Mouse (Mus musculus): ENCODE measurements at regions not wholly inside any gene's neighbourhood (a gene's known extent, or its start where the extent isn't known, plus 50 kb on each side); places are given as distances from the start of the nearest gene placed in this dataset.

GRCm38 (mm10) chr2:166236102-166236501, 80.6 kb upstream of the Sulf2 start:
- peak in 1 of 2 experiments; percentile 52 for DNase-seq (ENCODE audit: low spot score in 2 of 2)

- DNase-seq (ENCODE audit: low spot score in 2 of 2) = no peak
These were observed 79.2 kb upstream of the Sulf2 start for GRCm38 (mm10) chr2:166234579-166235212.

GRCm38 (mm10) chr2:166233246-166233645, 77.8 kb upstream of the Sulf2 start:
- DNase-seq (ENCODE audit: low spot score in 2 of 2) = no peak

DNA sequence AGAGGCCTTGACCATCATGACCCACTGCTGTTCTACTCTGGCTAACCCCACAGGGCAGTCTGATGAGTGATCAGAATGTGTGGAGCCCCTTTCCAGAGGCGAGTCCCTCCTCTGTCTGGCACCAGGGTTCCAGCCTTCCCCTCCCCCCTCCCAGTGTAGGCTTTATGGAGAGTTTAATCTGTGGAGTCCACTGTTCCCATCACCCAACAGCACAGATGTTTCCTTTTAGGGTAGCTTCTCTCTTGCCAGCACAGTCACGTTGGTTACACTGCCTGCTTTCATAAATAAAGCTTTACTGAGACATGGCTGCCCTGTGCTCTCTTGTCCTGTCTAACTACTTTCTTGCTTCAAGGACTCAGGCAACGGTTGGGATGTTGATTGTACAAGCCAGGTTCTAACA, 76.9 kb upstream of the Sulf2 start:
- DNase-seq (ENCODE audit: low spot score in 2 of 2) = no peak

DNA sequence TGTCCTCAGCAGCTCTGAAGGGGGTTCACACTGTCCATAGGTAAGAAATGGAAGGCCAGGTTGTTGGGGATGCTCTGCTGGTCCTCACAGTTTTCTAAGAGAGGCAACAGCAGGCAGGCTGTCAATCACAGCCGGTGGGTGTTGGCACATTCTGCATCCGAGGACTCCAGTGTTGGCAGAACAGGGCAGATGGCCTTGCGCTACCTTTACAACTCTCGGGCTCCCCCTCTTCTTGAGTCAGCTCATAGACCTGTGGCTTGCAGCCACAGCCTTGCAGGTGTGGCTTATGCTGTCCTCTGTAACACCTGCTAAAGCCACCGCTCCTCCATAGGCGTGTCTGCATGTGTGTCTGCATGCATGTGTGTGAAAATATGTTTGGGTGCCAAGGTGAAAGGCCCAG, 75.2 kb upstream of the Sulf2 start:
- no peak for DNase-seq (ENCODE audit: low spot score in 2 of 2)

DNA sequence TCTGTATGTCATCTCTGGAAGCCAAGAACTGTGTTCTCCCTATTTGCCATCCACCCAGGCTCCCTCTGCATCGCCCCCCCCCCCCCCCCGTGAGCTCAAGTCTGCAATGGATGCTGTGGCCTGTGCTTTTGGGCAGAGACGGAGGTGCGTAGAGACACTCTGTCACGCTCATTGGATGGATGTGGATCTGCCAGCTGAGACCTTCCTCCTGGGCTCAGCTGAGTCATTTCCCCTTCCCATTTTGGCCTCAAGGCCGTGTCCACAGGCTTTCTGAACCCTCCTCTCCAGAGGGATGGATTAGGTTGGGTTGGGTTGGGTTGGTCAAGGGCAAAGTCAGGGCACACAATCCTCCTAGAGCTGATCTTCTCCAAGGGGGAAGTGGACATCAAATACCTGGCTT, 72.9 kb upstream of the Sulf2 start:
- no peak for DNase-seq (ENCODE audit: low spot score in 2 of 2)

GRCm38 (mm10) chr2:166227496-166227895, 72.0 kb upstream of the Sulf2 start:
- DNase-seq (ENCODE audit: low spot score in 2 of 2) = no peak

- DNase-seq (ENCODE audit: low spot score in 2 of 2) = no peak
These were observed 71.5 kb upstream of the Sulf2 start for GRCm38 (mm10) chr2:166226929-166227328.

DNA sequence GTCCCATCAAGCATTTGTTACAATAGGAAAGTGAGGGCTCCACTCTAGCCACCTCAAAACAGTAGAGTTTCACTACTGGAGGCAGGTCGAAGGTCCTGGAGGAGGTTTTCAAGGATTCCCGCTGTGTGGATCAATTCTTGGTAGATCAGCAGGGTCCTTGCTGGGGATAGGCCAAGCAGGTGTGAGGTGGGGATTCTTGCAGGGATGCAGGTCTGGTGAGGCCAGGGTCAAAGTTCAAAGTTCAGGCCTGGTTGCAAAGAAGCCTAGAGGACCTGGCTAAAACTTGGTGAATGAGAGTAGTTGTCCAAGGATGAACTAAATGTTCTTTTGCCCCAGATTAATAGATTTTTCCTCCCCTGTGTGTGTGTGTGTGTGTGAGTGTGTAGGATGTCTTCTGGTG, 70.9 kb upstream of the Sulf2 start:
- DNase-seq (ENCODE audit: low spot score in 2 of 2) = no peak

DNA sequence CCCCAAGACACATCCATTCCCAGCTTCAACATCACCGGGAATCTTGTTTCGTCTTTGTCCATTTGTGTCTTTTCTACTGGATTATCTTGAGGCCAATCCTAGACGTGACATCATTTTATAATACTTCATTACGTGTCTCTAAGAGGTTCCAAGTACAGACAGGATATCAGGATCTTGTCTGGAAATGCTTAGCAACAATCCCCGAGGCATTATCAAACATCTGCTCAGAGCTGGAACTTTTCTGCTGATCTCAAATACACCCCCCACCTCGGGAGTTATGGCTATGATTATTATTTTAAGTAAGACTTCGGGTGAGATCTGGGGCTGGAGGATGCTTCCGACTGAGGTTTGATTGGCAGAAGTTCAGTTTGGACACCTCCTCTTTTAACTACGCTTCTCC, 69.9 kb upstream of the Sulf2 start:
- no peak for DNase-seq (ENCODE audit: low spot score in 2 of 2)

DNA sequence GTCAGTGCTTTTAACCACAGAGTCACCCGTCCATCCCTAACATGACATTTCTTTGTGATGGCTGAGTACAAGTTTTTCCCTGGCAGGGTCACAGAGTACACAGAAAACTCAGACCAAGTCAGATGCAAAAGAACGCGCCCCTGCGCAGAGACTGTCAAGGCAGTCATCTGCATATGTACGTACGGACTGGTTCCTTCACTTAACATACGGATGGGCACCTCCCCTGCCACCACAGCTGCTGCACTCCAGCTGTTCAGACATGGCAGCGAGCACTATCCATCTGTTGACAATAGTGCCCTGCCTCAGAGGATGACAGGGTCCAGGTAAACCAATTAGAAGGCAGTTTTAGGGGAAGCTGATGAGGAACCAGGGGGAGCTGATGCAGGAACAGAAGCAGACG, 63.3 kb upstream of the Sulf2 start:
- no peak for DNase-seq (ENCODE audit: low spot score in 2 of 2)

GRCm38 (mm10) chr2:166216512-166216865, 61.0 kb upstream of the Sulf2 start:
- no peak for DNase-seq (ENCODE audit: low spot score in 2 of 2)

- peak in 1 of 2 experiments; percentile 28 for DNase-seq (ENCODE audit: low spot score in 2 of 2)
These were observed 60.4 kb upstream of the Sulf2 start for GRCm38 (mm10) chr2:166215610-166216511.

GRCm38 (mm10) chr2:166215191-166215590, 59.7 kb upstream of the Sulf2 start:
- DNase-seq (ENCODE audit: low spot score in 2 of 2) = no peak

DNA sequence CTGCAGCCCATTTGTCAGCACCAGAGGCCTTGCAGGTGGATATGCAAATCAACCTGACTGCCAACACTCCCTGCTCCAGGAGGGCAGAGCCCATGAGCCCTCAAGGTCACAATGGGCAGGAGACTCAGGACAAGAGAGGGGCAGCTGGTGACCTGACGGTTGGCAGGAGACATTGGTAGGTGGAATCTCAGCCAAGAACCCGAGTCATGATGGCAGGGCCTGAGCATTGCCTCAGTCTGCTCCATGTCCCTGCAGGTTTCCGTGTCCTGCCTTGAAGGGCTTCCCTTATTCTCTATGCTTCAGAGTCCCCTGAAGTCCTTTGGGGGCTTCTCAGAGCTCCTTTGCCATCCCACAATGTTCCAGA, 51.7 kb upstream of the Sulf2 start:
- no peak for DNase-seq (ENCODE audit: low spot score in 2 of 2)

DNA sequence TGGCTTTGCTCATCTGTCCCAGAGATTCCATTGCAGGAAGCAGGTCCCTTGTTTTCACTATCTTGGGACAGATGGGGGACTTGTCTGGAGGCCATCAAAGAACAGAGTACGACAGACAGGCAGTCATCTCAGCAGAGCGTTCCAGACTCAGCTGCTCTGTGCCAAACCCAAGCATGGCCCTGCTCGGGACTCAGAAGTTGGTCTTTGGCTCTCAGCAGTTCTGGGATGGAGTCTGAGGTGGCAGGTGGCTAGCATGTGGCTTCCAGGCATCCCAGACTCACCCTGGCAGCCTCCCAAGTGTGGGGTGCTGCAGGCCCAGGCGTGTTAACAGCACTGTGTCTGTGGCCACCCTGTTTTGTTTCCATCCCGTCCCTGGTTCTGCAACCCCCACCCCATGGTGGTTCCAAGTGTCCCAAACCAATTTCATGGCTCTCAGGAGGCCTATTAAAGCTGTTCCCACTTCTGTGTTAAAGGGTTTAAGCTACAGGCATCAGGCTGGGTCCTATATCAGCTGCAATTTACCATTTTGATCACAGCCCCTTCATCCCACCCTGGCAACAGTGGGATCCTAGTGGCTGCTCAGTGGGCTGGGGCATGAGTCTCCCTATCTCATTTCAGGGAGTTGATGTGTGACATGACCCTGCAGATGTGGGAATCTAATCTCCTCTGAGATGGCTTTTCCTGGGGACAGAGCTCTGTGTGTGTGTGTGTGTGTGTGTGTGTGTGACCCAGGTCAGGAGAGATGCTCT, 51.1 kb upstream of the Sulf2 start:
- no peak for DNase-seq (ENCODE audit: low spot score in 2 of 2)
